Mouse (Mus musculus): ENCODE results near the gene Pdcd4. TPM values are rescaled to one million over a fixed set of nuclear protein-coding genes. Genes with fewer than 3 reads are reported as not detected.
"Not testable (repeated sequence)": the region's sequence is repeated elsewhere in the genome, so short reads cannot be mapped to it uniquely, and the experiment has no call there.

Pdcd4 gene
- total and polyA plus RNA-seq, 2 experiments from 2014 or later: 32.3 to 82.7 TPM

DNA sequence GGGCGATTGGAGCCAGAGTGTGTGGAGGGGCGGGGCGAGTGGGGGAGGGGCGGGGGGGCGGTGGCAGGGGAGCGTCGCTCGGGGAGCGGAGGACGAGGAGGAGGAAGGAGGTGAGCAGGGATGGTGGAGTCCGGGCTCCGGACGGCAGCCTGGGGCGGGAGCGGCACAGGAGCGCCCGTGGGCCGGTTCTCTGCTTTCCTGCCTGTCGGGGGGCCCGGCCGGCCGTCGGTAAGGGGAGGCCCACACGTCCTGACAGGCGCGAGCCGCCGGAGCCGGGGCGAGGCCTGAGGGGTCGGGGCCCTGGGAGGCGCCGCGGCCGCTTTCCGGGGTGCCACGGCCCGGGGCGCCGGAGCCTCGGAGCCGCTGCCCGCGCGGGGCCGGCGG is 52.7 kb downstream of the Pdcd4 start:
- H3K4me1 ChIP-seq (ENCODE audit: insufficient read depth): peaks cover 13% of the 10 kb centered on the region
- DNase-seq: no peak
- H3K36me3 ChIP-seq (ENCODE audit: insufficient read depth): no peaks in the 10 kb centered on the region
- WGBS: 0% methylated on average over 28 of the region's 47 CpGs
- peak overlapping the region; percentile 91 for H3K27ac ChIP-seq (ENCODE audit: low read depth, low read length)
- ATAC-seq: peak; percentile 49
- peak overlapping the region; percentile 50 for H3K4me2 ChIP-seq (ENCODE audit: low read depth)
- peak overlapping the region; percentile 65 for H3K4me3 ChIP-seq (ENCODE audit: low read depth, low read length)
- TF ChIP-seq CTCF (IDR thresholded peaks at IDR 0.05; ENCODE audit: low read depth): no peak
- no peaks in the 10 kb centered on the region for H3K27me3 ChIP-seq (ENCODE audit: insufficient read depth, low read length)
- no peaks in the 10 kb centered on the region for H3K9me3 ChIP-seq (ENCODE audit: low read length)
- peak overlapping the region; percentile 83 for H3K9ac ChIP-seq

DNA sequence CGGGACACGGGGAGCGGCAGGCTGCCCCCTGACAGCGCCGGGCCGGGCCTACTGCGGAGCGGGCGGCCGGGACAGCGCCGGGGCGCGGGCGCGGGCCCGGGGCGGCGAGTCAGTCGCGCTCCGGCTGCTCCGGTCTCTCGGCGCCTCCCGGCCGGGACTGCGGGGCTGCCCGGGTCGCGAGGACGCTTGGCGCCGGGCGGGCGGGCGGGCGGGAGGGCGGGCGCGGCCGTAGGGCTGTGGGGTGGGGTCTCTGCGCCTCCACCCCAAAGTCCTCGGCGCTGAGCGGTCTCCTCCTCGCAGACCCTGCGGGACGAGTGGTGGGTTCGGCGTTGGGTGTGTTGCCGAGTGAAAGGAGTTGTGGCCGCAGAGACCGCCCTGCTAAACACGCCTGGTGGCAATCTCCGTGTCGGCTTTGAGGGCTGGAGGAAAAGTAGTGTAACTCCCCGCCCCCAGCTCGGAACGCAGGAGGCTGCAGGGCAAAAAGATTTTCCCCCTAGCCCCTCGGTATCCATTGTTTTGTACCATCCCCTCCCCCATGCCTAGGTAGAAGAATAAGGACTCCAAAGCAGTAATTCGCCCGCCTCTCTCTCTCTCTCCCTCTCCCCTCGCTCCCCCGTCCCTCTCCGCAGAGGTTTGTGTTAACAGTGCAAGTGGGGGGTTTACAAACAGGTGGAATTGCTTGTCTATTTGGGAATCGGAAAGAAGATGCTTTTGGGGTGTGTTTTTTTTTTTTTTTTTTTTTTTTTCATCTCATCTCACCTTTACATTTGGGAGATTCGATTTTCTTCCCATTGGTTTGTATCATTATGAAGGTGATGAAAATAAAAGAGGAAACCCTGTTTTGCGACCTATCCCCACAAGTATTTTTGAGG is 53.4 kb downstream of the Pdcd4 start:
- H3K4me2 ChIP-seq (ENCODE audit: low read depth): peak overlapping the region; percentile 50
- peak overlapping the region; percentile 83 for H3K9ac ChIP-seq
- DNase-seq (peak; percentile 41), ATAC-seq (peak; percentile 10)
- H3K27ac ChIP-seq (ENCODE audit: low read depth, low read length): peak overlapping the region; percentile 91
- 1% methylated on average over 42 of the region's 69 CpGs for WGBS
- no peaks in the 10 kb centered on the region for H3K27me3 ChIP-seq (ENCODE audit: insufficient read depth, low read length)
- peak overlapping the region; percentile 65 for H3K4me3 ChIP-seq (ENCODE audit: low read depth, low read length)
- no peaks in the 10 kb centered on the region for H3K9me3 ChIP-seq (ENCODE audit: low read length)
- TF ChIP-seq CTCF (IDR thresholded peaks at IDR 0.05; ENCODE audit: low read depth): no peak
- H3K36me3 ChIP-seq (ENCODE audit: insufficient read depth): no peaks in the 10 kb centered on the region
- H3K4me1 ChIP-seq (ENCODE audit: insufficient read depth): peaks cover 13% of the 10 kb centered on the region

DNA sequence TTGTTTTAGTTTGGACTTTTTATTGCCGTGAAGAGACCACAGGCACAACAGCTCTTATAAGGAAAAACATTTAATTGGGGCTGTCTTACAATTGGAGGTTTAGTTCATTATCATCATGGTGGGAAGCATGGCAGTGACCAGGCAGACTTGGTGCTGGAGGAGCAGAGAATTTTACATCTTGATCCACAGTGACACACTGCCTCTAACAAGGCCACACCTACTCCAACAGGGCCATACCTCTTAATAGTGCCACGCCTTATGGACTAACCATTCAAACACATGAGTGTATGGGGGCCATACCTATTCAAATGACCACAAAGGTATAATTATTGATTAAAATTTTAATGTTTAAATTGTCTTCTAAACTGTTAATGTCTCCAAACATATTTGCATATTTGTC is 65.5 kb downstream of the Pdcd4 start:
- no peak overlapping the region for H3K9ac ChIP-seq
- H3K4me2 ChIP-seq (ENCODE audit: low read depth): no peak overlapping the region
- H3K36me3 ChIP-seq (ENCODE audit: insufficient read depth): no peaks in the 10 kb centered on the region
- no peaks in the 10 kb centered on the region for H3K9me3 ChIP-seq (ENCODE audit: low read length)
- no peak overlapping the region for H3K27ac ChIP-seq (ENCODE audit: low read depth, low read length)
- no peak overlapping the region for H3K4me3 ChIP-seq (ENCODE audit: low read depth, low read length)
- no peaks in the 10 kb centered on the region for H3K4me1 ChIP-seq (ENCODE audit: insufficient read depth)
- WGBS: 95% methylated on average over 2 of the region's 2 CpGs
- no peak for DNase-seq
- ATAC-seq: no peak
- H3K27me3 ChIP-seq (ENCODE audit: insufficient read depth, low read length): no peaks in the 10 kb centered on the region
- no peak for TF ChIP-seq CTCF (IDR thresholded peaks at IDR 0.05; ENCODE audit: low read depth)

DNA sequence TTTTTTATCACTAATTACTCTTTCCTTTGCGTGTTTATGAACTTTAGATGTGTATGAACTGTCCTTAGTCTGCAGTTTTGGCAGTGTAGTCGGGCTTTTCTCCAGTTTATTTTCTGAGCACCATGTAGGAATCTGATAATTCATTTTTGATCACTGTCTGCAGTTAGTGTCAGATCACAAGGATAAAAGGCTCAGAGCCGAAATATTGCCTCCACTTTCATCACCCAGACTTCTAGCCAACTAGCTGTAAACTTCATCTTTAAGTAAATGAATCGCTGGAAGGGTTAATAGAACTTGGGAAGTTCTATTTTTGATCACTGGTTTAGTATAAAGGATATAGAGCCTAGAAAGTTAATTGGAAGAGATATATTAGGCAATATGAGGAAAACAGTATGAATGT is 70.5 kb downstream of the Pdcd4 start:
- Histone ChIP-seq H3K4me1 (ENCODE audit: insufficient read depth) (no peaks in the 10 kb centered on the region), H3K27ac (ENCODE audit: low read depth, low read length) (no peak overlapping the region), H3K4me2 (ENCODE audit: low read depth) (no peak overlapping the region), H3K9ac (no peak overlapping the region), H3K36me3 (ENCODE audit: insufficient read depth) (no peaks in the 10 kb centered on the region), H3K27me3 (ENCODE audit: insufficient read depth, low read length) (no peaks in the 10 kb centered on the region), H3K4me3 (ENCODE audit: low read depth, low read length) (no peak overlapping the region), H3K9me3 (ENCODE audit: low read length) (no peaks in the 10 kb centered on the region)
- TF ChIP-seq CTCF (IDR thresholded peaks at IDR 0.05; ENCODE audit: low read depth): no peak
- ATAC-seq (no peak), DNase-seq (no peak)
- 92% methylated on average over 4 of the region's 4 CpGs for WGBS

GRCm38 (mm10) chr19:53964347-53964746 is 72.3 kb downstream of the Pdcd4 start:
- H3K27ac ChIP-seq (ENCODE audit: low read depth, low read length); DNase-seq; ATAC-seq; H3K36me3 ChIP-seq (ENCODE audit: insufficient read depth); H3K9me3 ChIP-seq (ENCODE audit: low read length); H3K9ac ChIP-seq; H3K4me3 ChIP-seq (ENCODE audit: low read depth, low read length); H3K27me3 ChIP-seq (ENCODE audit: insufficient read depth, low read length); H3K4me1 ChIP-seq (ENCODE audit: insufficient read depth); H3K4me2 ChIP-seq (ENCODE audit: low read depth): not testable (repeated sequence)
- 98% methylated on average over 3 of the region's 3 CpGs for WGBS

DNA sequence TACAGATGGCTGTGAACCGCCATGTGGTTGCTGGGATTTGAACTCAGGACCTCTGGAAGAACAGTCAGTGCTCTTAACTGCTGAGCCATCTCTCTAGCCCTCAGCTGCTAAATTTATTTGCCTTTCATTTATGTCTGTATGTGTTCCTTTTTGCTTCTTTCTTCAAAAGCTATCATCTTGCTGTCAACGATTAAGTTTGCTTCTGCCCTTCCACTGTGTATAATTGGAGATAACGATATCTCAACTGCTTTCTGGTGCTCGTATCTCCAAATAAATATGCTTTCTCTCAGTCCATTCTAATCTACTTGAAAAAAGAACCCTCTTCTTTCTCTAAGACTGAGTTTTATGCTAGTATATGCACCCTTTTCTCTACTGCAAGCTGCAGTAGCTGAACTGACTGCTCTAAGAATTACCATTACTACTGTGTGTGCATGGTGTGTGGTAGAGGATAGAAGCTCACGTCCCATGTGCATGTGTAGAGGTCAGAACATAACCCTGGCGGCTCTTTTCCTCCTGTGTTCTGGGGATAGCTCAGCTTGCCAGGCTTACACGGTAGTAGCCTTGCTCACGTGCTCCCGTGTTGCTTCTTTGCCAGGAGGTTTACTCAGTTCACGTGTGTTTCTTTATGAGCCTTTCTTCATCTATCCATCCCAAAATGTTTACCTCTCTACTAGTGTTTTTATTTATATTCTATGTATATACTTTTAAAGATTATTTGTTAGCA is 73.0 kb downstream of the Pdcd4 start:
- Histone ChIP-seq H3K4me1 (ENCODE audit: insufficient read depth) (no peaks in the 10 kb centered on the region), H3K27ac (ENCODE audit: low read depth, low read length) (no peak overlapping the region), H3K36me3 (ENCODE audit: insufficient read depth) (no peaks in the 10 kb centered on the region), H3K9ac (no peak overlapping the region), H3K27me3 (ENCODE audit: insufficient read depth, low read length) (no peaks in the 10 kb centered on the region), H3K9me3 (ENCODE audit: low read length) (no peaks in the 10 kb centered on the region), H3K4me2 (ENCODE audit: low read depth) (no peak overlapping the region), H3K4me3 (ENCODE audit: low read depth, low read length) (no peak overlapping the region)
- ATAC-seq: no peak
- DNase-seq: no peak
- 85% methylated on average over 10 of the region's 10 CpGs for WGBS
- TF ChIP-seq CTCF (IDR thresholded peaks at IDR 0.05; ENCODE audit: low read depth): no peak

- Histone ChIP-seq H3K36me3 (ENCODE audit: insufficient read depth) (no peaks in the 10 kb centered on the region), H3K4me3 (ENCODE audit: low read depth, low read length) (no peak overlapping the region), H3K4me1 (ENCODE audit: insufficient read depth) (no peaks in the 10 kb centered on the region), H3K27me3 (ENCODE audit: insufficient read depth, low read length) (no peaks in the 10 kb centered on the region), H3K4me2 (ENCODE audit: low read depth) (no peak overlapping the region), H3K9ac (no peak overlapping the region), H3K27ac (ENCODE audit: low read depth, low read length) (no peak overlapping the region), H3K9me3 (ENCODE audit: low read length) (no peaks in the 10 kb centered on the region)
- DNase-seq (no peak), ATAC-seq (no peak)
- TF ChIP-seq CTCF (IDR thresholded peaks at IDR 0.05; ENCODE audit: low read depth): no peak
- WGBS: 94% methylated on average over 3 of the region's 3 CpGs
Measured at GRCm38 (mm10) chr19:53969226-53969625, 77.2 kb downstream of the Pdcd4 start.
